Mouse (Mus musculus) heart, adult 2 months (tissue): ENCODE results near the gene Nfia. TPM values are rescaled to one million over a fixed set of nuclear protein-coding genes. Genes with fewer than 3 reads are reported as not detected.

Experiments used
- DNase-seq, 2 experiments: peaks; one replicate each; pipeline ENCODE4 v3.0.0; 2021
- H3K27ac ChIP-seq: fragments of 200-600 bp; 2 replicates; pipeline ENCODE4 v1.8.1; 2022
- H3K27me3 ChIP-seq: fragments of 200-500 bp; 2 replicates; pipeline ENCODE4 v1.6.1; 2012; ENCODE audit warnings: mild to moderate bottlenecking, low read length, inconsistent platforms, mixed read lengths; ENCODE audit not compliant: control insufficient read depth, insufficient read depth
- H3K36me3 ChIP-seq: fragments of 200-500 bp; 2 replicates; pipeline ENCODE4 v1.6.1; 2012; ENCODE audit warnings: low read length, inconsistent platforms; ENCODE audit not compliant: control insufficient read depth, insufficient read depth
- H3K4me1 ChIP-seq: fragments of 200-500 bp; 2 replicates; pipeline ENCODE4 v1.6.1; 2011; ENCODE audit warnings: low read length; ENCODE audit not compliant: control insufficient read depth, insufficient read depth
- H3K4me3 ChIP-seq: fragments of 200-600 bp; 2 replicates; pipeline ENCODE4 v1.8.1; 2022
- H3K79me2 ChIP-seq: fragments of 200-500 bp; replicated peaks from 2 replicates; pipeline ENCODE4 v1.6.1; 2012; ENCODE audit warnings: mild to moderate bottlenecking, inconsistent platforms, low read length, moderate library complexity, mixed read lengths; ENCODE audit not compliant: control insufficient read depth, insufficient read depth
- H3K9ac ChIP-seq: fragments of 200-500 bp; 2 replicates; pipeline ENCODE4 v1.6.1; 2012; ENCODE audit warnings: low read depth, mild to moderate bottlenecking, control low read depth, inconsistent platforms, low read length, mixed read lengths
- CTCF ChIP-seq: fragments of 200-600 bp; IDR thresholded peaks from 2 replicates; pipeline ENCODE4 v1.8.1; 2022; ENCODE audit warnings: antibody characterized with exemption, mild to moderate bottlenecking, moderate library complexity
- EP300 ChIP-seq: fragments of 200-500 bp; IDR thresholded peaks from 2 replicates; pipeline ENCODE4 v1.6.1; 2011; ENCODE audit warnings: low read depth, low read length, control low read depth; ENCODE audit not compliant: insufficient read depth
- POLR2A ChIP-seq: fragments of 200-500 bp; IDR thresholded peaks from 2 replicates; pipeline ENCODE4 v1.6.1; 2011; ENCODE audit warnings: mild to moderate bottlenecking, low read depth, low read length, control low read depth; ENCODE audit not compliant: insufficient read depth
- WGBS: fragments of 180-500 bp; shearing (Covaris S2); methylation state at CpG from one replicate; pipeline ENCODE4 v1.1.7; 2018; 5-methylcytosine and 5-hydroxymethylcytosine counted together
- intact Hi-C: fragments of 180-260 bp; cut with DNase I; formaldehyde crosslinking; loops from one replicate; pipeline ENCODE4 v1.15.1; 2025
- polyA plus RNA-seq: library from polyadenylated mRNA; depleted of rRNA; stranded (reverse); fragments of >200 nt; gene quantifications from 2 replicates; pipeline ENCODE4 v1.2.3, GENCODE M21; 2012
- total RNA-seq, 2 experiments: library from RNA; stranded (reverse); gene quantifications; 2 replicates each; pipeline ENCODE4 v1.2.3; 2021

Gene Nfia
- total and polyA plus RNA-seq, 3 experiments, result 70.3 to 128 (median 126) TPM

DNA sequence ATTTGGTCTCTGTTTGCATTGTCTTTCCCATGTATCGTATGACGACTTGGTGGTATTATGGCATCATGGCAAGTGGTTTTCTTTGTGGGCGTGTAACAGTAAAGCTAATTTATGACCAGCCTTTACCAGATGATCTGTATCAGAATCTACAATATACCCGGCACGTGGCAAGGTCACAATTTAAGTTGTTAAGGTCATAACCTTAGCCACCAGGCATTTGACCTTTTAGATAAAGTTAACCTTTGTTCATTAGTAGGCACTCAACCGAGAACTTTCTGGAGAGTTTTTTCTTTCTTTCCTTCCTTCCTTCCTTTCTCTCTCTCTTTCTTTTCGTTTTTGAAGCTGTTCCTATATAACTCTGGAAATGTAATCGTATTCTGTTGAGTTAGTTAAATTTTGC, 14.0 kb downstream of the Nfia start:
- intact Hi-C loops, result loop anchor here (10.0 kb wide), 1 partner anchor 1138 kb away; the partner anchor contains the start of gene Usp1
- no peak overlapping the region for H3K9ac ChIP-seq
- H3K4me1 ChIP-seq, result peaks cover 16% of the 10 kb centered on the region
- 66% methylated on average over 8 of the region's 8 CpGs for WGBS
- H3K27ac ChIP-seq, result no peak overlapping the region; the same call in 1 of the 2 replicates
- H3K79me2 ChIP-seq, result peaks cover 7% of the 10 kb centered on the region
- peaks cover 62% of the 10 kb centered on the region for H3K36me3 ChIP-seq
- H3K27me3 ChIP-seq, result no peaks in the 10 kb centered on the region
- no peak overlapping the region for H3K4me3 ChIP-seq
- no peak for DNase-seq
- TF ChIP-seq CTCF (no peak), POLR2A (no peak), EP300 (no peak)

DNA sequence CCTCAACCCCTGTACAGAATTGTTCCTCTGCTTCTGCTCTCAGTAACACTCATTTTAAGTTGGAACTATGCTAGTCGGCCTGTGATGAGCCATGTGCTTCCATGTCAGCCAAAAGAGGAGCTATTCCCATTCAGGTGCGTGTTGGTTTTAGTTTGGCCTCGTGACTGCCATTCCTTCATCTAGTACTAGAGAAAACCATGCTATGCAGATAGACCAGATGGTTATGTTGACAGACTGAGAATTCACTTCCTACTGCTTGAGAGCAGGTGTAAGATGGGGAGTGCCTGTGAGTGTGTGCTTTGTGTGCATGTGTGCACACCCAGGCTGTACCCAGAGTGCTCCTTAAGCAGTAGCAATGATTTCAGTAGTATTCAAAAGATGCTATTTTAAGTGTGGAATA, 15.0 kb downstream of the Nfia start:
- DNase-seq, result no peak
- intact Hi-C loops, result loop anchor here (10.0 kb wide), 1 partner anchor 1137 kb away; the partner anchor contains the start of gene Usp1
- no peak for TF ChIP-seq EP300
- TF ChIP-seq CTCF, result no peak
- TF ChIP-seq POLR2A, result no peak
- H3K27ac ChIP-seq, result no peak overlapping the region
- H3K4me3 ChIP-seq, result no peak overlapping the region
- WGBS, result 40% methylated on average over 3 of the region's 3 CpGs
- peaks cover 11% of the 10 kb centered on the region for H3K79me2 ChIP-seq
- no peaks in the 10 kb centered on the region for H3K27me3 ChIP-seq
- no peak overlapping the region for H3K9ac ChIP-seq
- H3K4me1 ChIP-seq, result peaks cover 16% of the 10 kb centered on the region
- H3K36me3 ChIP-seq, result peaks cover 66% of the 10 kb centered on the region

DNA sequence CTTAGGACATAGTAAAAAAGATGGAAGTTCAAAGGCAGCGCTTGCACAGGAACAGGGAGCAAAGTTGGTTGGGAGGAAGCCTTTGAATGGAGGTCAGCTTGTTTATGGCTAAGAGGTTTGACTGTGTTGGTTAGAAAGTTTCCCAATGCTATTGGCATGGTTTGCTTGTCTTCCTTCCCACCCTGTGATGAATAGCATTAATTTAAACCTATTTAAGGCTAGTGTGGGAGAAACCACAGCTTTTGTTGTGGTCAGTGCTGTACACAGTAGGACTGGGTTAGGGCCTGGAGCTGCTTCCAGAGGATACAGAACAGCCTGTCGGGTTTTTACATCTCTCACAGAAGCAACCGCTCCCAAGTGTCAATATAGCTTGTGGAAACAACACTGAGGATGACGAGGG, 16.0 kb downstream of the Nfia start:
- TF ChIP-seq CTCF (no peak), POLR2A (no peak), EP300 (no peak)
- Histone ChIP-seq H3K4me1 (peaks cover 17% of the 10 kb centered on the region), H3K36me3 (peaks cover 71% of the 10 kb centered on the region), H3K79me2 (peaks cover 14% of the 10 kb centered on the region), H3K27ac (peak overlapping the region; percentile 26; the same call in 1 of the 2 replicates), H3K27me3 (no peaks in the 10 kb centered on the region), H3K4me3 (no peak overlapping the region), H3K9ac (no peak overlapping the region)
- intact Hi-C loops, result loop anchor here (10.0 kb wide), 1 partner anchor 1136 kb away; the partner anchor contains the start of gene Usp1
- WGBS, result 59% methylated on average over 4 of the region's 4 CpGs
- no peak for DNase-seq

DNA sequence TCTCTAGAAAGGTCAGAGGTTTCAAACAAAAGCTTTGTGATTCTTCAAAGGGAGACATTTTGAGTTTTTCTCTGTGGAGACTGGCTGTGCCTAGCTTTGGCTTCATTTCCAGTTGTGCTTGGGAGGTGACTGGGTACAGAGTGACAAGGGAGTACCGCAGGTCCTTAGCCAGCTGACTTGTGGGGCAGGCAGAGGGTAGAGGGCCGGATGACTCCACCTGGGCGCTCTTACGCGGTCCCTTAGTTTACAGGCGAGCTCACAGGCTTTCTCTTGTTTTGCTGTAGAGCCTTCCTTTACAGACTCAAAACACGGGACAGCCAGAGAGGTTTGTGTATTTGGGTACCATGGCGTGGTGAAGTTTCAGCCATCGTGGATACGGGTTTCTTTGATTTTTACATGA, 21.4 kb downstream of the Nfia start:
- H3K27me3 ChIP-seq, result no peaks in the 10 kb centered on the region
- 75% methylated on average over 10 of the region's 10 CpGs for WGBS
- H3K4me3 ChIP-seq, result no peak overlapping the region
- intact Hi-C loops, result loop anchor here (2.0 kb wide), 1 partner anchor 15 kb away; the partner anchor contains the start of gene E130114P18Rik
- peak in 1 of 2 experiments; percentile 30 for DNase-seq
- peaks cover 12% of the 10 kb centered on the region for H3K4me1 ChIP-seq
- peaks cover 10% of the 10 kb centered on the region for H3K79me2 ChIP-seq
- peaks cover 48% of the 10 kb centered on the region for H3K36me3 ChIP-seq
- peak overlapping the region; percentile 15 for H3K27ac ChIP-seq
- peak overlapping the region; percentile 16 for H3K9ac ChIP-seq
- TF ChIP-seq EP300 (0 out of 2 replicates have a peak, but pooled peaks have one; percentile 45), POLR2A (no peak)

DNA sequence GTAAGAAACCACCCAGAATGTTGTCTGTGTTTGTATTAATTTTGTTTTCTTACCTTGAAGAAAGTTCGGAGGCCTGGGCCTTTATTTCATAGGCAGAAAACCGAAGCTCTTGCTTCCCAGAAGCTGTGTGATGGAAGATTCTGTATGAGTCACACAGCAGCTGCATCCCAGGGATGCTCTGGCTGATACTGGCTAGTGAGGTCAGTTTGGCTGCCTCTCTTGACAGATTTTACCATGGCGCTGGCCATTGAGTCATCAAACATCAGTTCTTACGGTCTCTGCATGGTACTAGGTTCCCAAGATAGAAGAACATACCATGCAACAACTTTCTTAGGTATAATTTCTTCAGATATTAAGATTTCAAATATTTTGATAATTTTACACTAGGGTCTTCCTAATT, 22.3 kb downstream of the Nfia start:
- TF ChIP-seq CTCF (no peak), EP300 (no peak), POLR2A (no peak)
- WGBS, result 67% methylated on average over 4 of the region's 4 CpGs
- Histone ChIP-seq H3K27me3 (no peaks in the 10 kb centered on the region), H3K79me2 (peaks cover 10% of the 10 kb centered on the region), H3K36me3 (peaks cover 43% of the 10 kb centered on the region), H3K4me1 (peaks cover 9% of the 10 kb centered on the region), H3K9ac (no peak overlapping the region), H3K4me3 (no peak overlapping the region), H3K27ac (peak overlapping the region; percentile 15; the same call in 1 of the 2 replicates)
- DNase-seq, result peak; percentile 38 to 48
- intact Hi-C loops, result loop anchor here (2.0 kb wide), 1 partner anchor 16 kb away; the partner anchor contains the start of gene E130114P18Rik

DNA sequence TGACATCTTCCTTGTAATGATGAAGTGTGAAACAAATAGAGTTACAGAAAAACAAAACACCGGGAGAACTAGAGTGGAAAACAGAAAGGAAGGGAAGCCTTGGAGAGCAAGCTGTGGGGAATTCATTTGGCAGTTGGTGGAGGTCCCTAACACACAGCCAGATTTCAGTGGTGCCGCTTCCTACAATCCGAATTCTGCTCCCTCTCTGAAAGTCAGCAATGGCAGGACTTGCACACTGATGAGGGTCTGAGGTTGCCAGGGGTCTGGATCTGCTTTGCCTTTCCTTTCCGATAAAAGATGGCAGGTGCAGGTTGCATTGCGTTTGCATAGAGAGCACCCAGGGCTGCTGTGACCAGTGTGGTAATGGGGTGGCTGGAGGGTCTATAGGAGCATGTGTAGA, 23.4 kb downstream of the Nfia start:
- Histone ChIP-seq H3K4me3 (peak overlapping the region; percentile 10; the same call in 1 of the 2 replicates), H3K36me3 (peaks cover 38% of the 10 kb centered on the region), H3K27me3 (no peaks in the 10 kb centered on the region), H3K4me1 (peaks cover 10% of the 10 kb centered on the region), H3K79me2 (peaks cover 10% of the 10 kb centered on the region), H3K27ac (peak overlapping the region; percentile 57), H3K9ac (no peak overlapping the region)
- 62% methylated on average over 5 of the region's 5 CpGs for WGBS
- DNase-seq, result peak in 1 of 2 experiments; percentile 31
- no peak for TF ChIP-seq CTCF
- no peak for TF ChIP-seq POLR2A
- TF ChIP-seq EP300, result no peak
- intact Hi-C loops, result loop anchor here (2.0 kb wide), 1 partner anchor 17 kb away; the partner anchor contains the start of gene E130114P18Rik
